Mouse (Mus musculus): ENCODE results near the gene Creb3l4. TPM values are rescaled to one million over a fixed set of nuclear protein-coding genes. Genes with fewer than 3 reads are reported as not detected.

Gene Creb3l4
- polyA plus RNA-seq, 1 experiment from 2014 or later = 0.15 TPM

- H3K27me3 ChIP-seq (ENCODE audit: insufficient read depth, low read length) = no peaks in the 10 kb centered on the region
- peak overlapping the region; percentile 75; the same call in 1 of the 2 replicates for H3K27ac ChIP-seq (ENCODE audit: low read depth)
- peak overlapping the region; percentile 68 for H3K9ac ChIP-seq (replicated peaks)
- TF ChIP-seq CTCF (IDR thresholded peaks at IDR 0.05; ENCODE audit: low read depth) (no peak), EP300 (IDR thresholded peaks at IDR 0.05; ENCODE audit: low read depth) (no peak)
- no peak for DNase-seq
- no peaks in the 10 kb centered on the region for H3K36me3 ChIP-seq (replicated peaks; ENCODE audit: insufficient read depth, low read length)
- no peaks in the 10 kb centered on the region for H3K9me3 ChIP-seq (ENCODE audit: low read length)
- 15% methylated on average over 5 of the region's 5 CpGs for WGBS (ENCODE audit: insufficient replicate concordance)
- peak overlapping the region; percentile 56 for H3K4me3 ChIP-seq (ENCODE audit: low read depth, low read length)
- peaks cover 17% of the 10 kb centered on the region for H3K4me1 ChIP-seq (ENCODE audit: insufficient read depth)
- no peak for ATAC-seq
- H3K4me2 ChIP-seq (ENCODE audit: low read depth, low read length) = peak overlapping the region; percentile 94
Measured at GRCm38 (mm10) chr3:90221123-90221522, 22.2 kb downstream of the Creb3l4 start.

GRCm38 (mm10) chr3:90220531-90220951 is 22.8 kb downstream of the Creb3l4 start:
- 1% methylated on average over 19 of the region's 20 CpGs for WGBS (ENCODE audit: insufficient replicate concordance)
- peak; percentile 81 for ATAC-seq
- DNase-seq = peak; percentile 69
- TF ChIP-seq CTCF (IDR thresholded peaks at IDR 0.05; ENCODE audit: low read depth) (no peak), EP300 (IDR thresholded peaks at IDR 0.05; ENCODE audit: low read depth) (no peak)
- peaks cover 17% of the 10 kb centered on the region for H3K4me1 ChIP-seq (ENCODE audit: insufficient read depth)
- no peaks in the 10 kb centered on the region for H3K27me3 ChIP-seq (ENCODE audit: insufficient read depth, low read length)
- H3K9me3 ChIP-seq (ENCODE audit: low read length) = no peaks in the 10 kb centered on the region
- peak overlapping the region; percentile 68 for H3K9ac ChIP-seq (replicated peaks)
- peak overlapping the region; percentile 94 for H3K4me2 ChIP-seq (ENCODE audit: low read depth, low read length)
- peak overlapping the region; percentile 75 for H3K27ac ChIP-seq (ENCODE audit: low read depth)
- peak overlapping the region; percentile 56 for H3K4me3 ChIP-seq (ENCODE audit: low read depth, low read length)
- no peaks in the 10 kb centered on the region for H3K36me3 ChIP-seq (replicated peaks; ENCODE audit: insufficient read depth, low read length)

- Histone ChIP-seq H3K27me3 (ENCODE audit: insufficient read depth, low read length) (no peaks in the 10 kb centered on the region), H3K4me1 (ENCODE audit: insufficient read depth) (peaks cover 17% of the 10 kb centered on the region), H3K27ac (ENCODE audit: low read depth) (peak overlapping the region; percentile 75), H3K4me2 (ENCODE audit: low read depth, low read length) (peak overlapping the region; percentile 94), H3K9me3 (ENCODE audit: low read length) (no peaks in the 10 kb centered on the region), H3K36me3 (replicated peaks; ENCODE audit: insufficient read depth, low read length) (no peaks in the 10 kb centered on the region), H3K4me3 (ENCODE audit: low read depth, low read length) (peak overlapping the region; percentile 56), H3K9ac (replicated peaks) (peak overlapping the region; percentile 68)
- 8% methylated on average over 6 of the region's 6 CpGs for WGBS (ENCODE audit: insufficient replicate concordance)
- DNase-seq (peak; percentile 57), ATAC-seq (peak; percentile 72)
- TF ChIP-seq EP300 (IDR thresholded peaks at IDR 0.05; ENCODE audit: low read depth) (no peak), CTCF (IDR thresholded peaks at IDR 0.05; ENCODE audit: low read depth) (peak; percentile 78)
Measured at GRCm38 (mm10) chr3:90220088-90220487, 23.2 kb downstream of the Creb3l4 start.

- TF ChIP-seq CTCF (IDR thresholded peaks at IDR 0.05; ENCODE audit: low read depth) = peak; percentile 46
- no peak for TF ChIP-seq EP300 (IDR thresholded peaks at IDR 0.05; ENCODE audit: low read depth)
- Histone ChIP-seq H3K27ac (ENCODE audit: low read depth) (no peak overlapping the region), H3K4me3 (ENCODE audit: low read depth, low read length) (no peak overlapping the region), H3K9ac (replicated peaks) (no peak overlapping the region), H3K36me3 (replicated peaks; ENCODE audit: insufficient read depth, low read length) (peaks cover 12% of the 10 kb centered on the region), H3K27me3 (ENCODE audit: insufficient read depth, low read length) (no peaks in the 10 kb centered on the region), H3K4me1 (ENCODE audit: insufficient read depth) (peaks cover 27% of the 10 kb centered on the region), H3K9me3 (ENCODE audit: low read length) (no peaks in the 10 kb centered on the region), H3K4me2 (ENCODE audit: low read depth, low read length) (no peak overlapping the region)
- WGBS (ENCODE audit: insufficient replicate concordance) = 31% methylated on average over 1 of the region's 1 CpGs
- no peak for DNase-seq
- ATAC-seq = no peak
Measured at GRCm38 (mm10) chr3:90215825-90216380, 27.4 kb downstream of the Creb3l4 start.

GRCm38 (mm10) chr3:90213956-90214684 is 29.2 kb downstream of the Creb3l4 start:
- Histone ChIP-seq H3K9me3 (ENCODE audit: low read length) (no peaks in the 10 kb centered on the region), H3K36me3 (replicated peaks; ENCODE audit: insufficient read depth, low read length) (peaks cover 24% of the 10 kb centered on the region), H3K4me3 (ENCODE audit: low read depth, low read length) (peak overlapping the region; percentile 87), H3K27ac (ENCODE audit: low read depth) (no peak overlapping the region), H3K27me3 (ENCODE audit: insufficient read depth, low read length) (no peaks in the 10 kb centered on the region), H3K4me2 (ENCODE audit: low read depth, low read length) (peak overlapping the region; percentile 91), H3K9ac (replicated peaks) (0 out of 2 replicates have a peak overlapping the region, but pooled peaks have one; percentile 1), H3K4me1 (ENCODE audit: insufficient read depth) (peaks cover 15% of the 10 kb centered on the region)
- no peak for ATAC-seq
- TF ChIP-seq EP300 (IDR thresholded peaks at IDR 0.05; ENCODE audit: low read depth) (no peak), CTCF (IDR thresholded peaks at IDR 0.05; ENCODE audit: low read depth) (no peak)
- 18% methylated on average over 12 of the region's 12 CpGs for WGBS (ENCODE audit: insufficient replicate concordance)
- no peak for DNase-seq

- peak within 1 kb of the TSS; percentile 91 for H3K4me2 ChIP-seq (ENCODE audit: low read depth, low read length)
- TF ChIP-seq EP300 (IDR thresholded peaks at IDR 0.05; ENCODE audit: low read depth) (peak; percentile 41; the same call in 1 of the 2 replicates), CTCF (IDR thresholded peaks at IDR 0.05; ENCODE audit: low read depth) (no peak)
- H3K9me3 ChIP-seq (ENCODE audit: low read length) = no peaks in the 10 kb centered on the region
- peak within 1 kb of the TSS; percentile 87 for H3K4me3 ChIP-seq (ENCODE audit: low read depth, low read length)
- peaks cover 26% of the 10 kb centered on the region for H3K36me3 ChIP-seq (replicated peaks; ENCODE audit: insufficient read depth, low read length)
- DNase-seq = peak; percentile 90
- peak within 1 kb of the TSS; percentile 90 for H3K27ac ChIP-seq (ENCODE audit: low read depth)
- no peaks in the 10 kb centered on the region for H3K27me3 ChIP-seq (ENCODE audit: insufficient read depth, low read length)
- peaks cover 15% of the 10 kb centered on the region for H3K4me1 ChIP-seq (ENCODE audit: insufficient read depth)
- ATAC-seq = peak; percentile 94
- WGBS (ENCODE audit: insufficient replicate concordance) = under 1% methylated on average over 38 of the region's 42 CpGs
- peak within 1 kb of the TSS; percentile 90 for H3K9ac ChIP-seq (replicated peaks)
Measured at GRCm38 (mm10) chr3:90213377-90213866, 29.9 kb downstream of the Creb3l4 start, which contains the start of the genes Rps27 and Rab13. TSS of gene Rps27 (minus strand) at chr3:90213651. TSS of gene Rab13 (plus strand) at chr3:90213695.

Measured in liver, postnatal 0 days (tissue).